32 mouse cellular contexts compared by ENCODE assay signal in genomic region chr3:50132204-50132603, GRCm38 (mm10).
"Had no signal": no experiment of that assay in that cellular context is flagged by ENCODE, and none has a peak within 500 bp of the region (broad histone marks: within the 10 kb centered on the region; RNA-seq: fewer than 3 reads in every experiment).

No protein-coding gene starts in this region.

- H3K36me3 ChIP-seq: heart, embryonic 10.5 days; heart, embryonic 12.5 days; heart, embryonic 13.5 days; heart, embryonic 15.5 days; hindbrain, embryonic 10.5 days; hindbrain, embryonic 12.5 days; hindbrain, embryonic 13.5 days; hindbrain, embryonic 15.5 days; kidney, embryonic 15.5 days had no signal

- DNase-seq: heart, adult 2 months; heart, postnatal 10 days; heart, postnatal 14 days; heart, postnatal 36 days; heart, postnatal 4 days; kidney, adult 11 months; kidney, adult 18-20 months; kidney, adult 2 months; kidney, adult 8-10 months; kidney, postnatal 10 days; kidney, postnatal 14 days; kidney, postnatal 25 days; kidney, postnatal 36 days; kidney, postnatal 4 days; layer of hippocampus, adult 9-11 months; layer of hippocampus, postnatal 36 days had no signal

- ATAC-seq: hindbrain, embryonic 16.5 days; hindbrain, postnatal 0 days had no signal

- H3K27me3 ChIP-seq: heart, embryonic 12.5 days; heart, embryonic 13.5 days; heart, embryonic 15.5 days; hindbrain, embryonic 12.5 days; hindbrain, embryonic 13.5 days; hindbrain, embryonic 15.5 days; kidney, embryonic 15.5 days had no signal

- H3K4me2 ChIP-seq: heart, embryonic 11.5 days; heart, embryonic 12.5 days; heart, embryonic 13.5 days; heart, embryonic 15.5 days; hindbrain, embryonic 12.5 days; hindbrain, embryonic 13.5 days; hindbrain, embryonic 14.5 days; hindbrain, embryonic 15.5 days; kidney, embryonic 15.5 days had no signal

- H3K4me1 ChIP-seq: heart, embryonic 10.5 days; heart, embryonic 12.5 days; heart, embryonic 13.5 days; heart, embryonic 15.5 days; hindbrain, embryonic 12.5 days; hindbrain, embryonic 13.5 days; hindbrain, embryonic 15.5 days; kidney, embryonic 15.5 days had no signal

- H3K9ac ChIP-seq: heart, embryonic 12.5 days; heart, embryonic 13.5 days; heart, embryonic 15.5 days; hindbrain, embryonic 12.5 days; hindbrain, embryonic 13.5 days; hindbrain, embryonic 14.5 days; hindbrain, embryonic 15.5 days; kidney, embryonic 15.5 days had no signal

- H3K9me3 ChIP-seq: heart, embryonic 10.5 days; heart, embryonic 12.5 days; heart, embryonic 13.5 days; heart, embryonic 15.5 days; hindbrain, embryonic 10.5 days; hindbrain, embryonic 12.5 days; hindbrain, embryonic 13.5 days; hindbrain, embryonic 15.5 days; kidney, embryonic 15.5 days had no signal

- H3K27ac ChIP-seq: heart, adult 2 months; heart, embryonic 10.5 days; heart, embryonic 13.5 days; heart, embryonic 15.5 days; hindbrain, embryonic 10.5 days; hindbrain, embryonic 12.5 days; hindbrain, embryonic 13.5 days; hindbrain, embryonic 14.5 days; hindbrain, embryonic 15.5 days; hindbrain, postnatal 0 days; kidney, embryonic 15.5 days; kidney, postnatal 0 days; layer of hippocampus, adult 2 months; left cerebral cortex, adult 2 months had no signal

- H3K4me3 ChIP-seq: heart, adult 2 months; heart, embryonic 10.5 days; heart, embryonic 12.5 days; heart, embryonic 13.5 days; heart, embryonic 15.5 days; hindbrain, embryonic 10.5 days; hindbrain, embryonic 12.5 days; hindbrain, embryonic 13.5 days; hindbrain, embryonic 15.5 days; kidney, embryonic 15.5 days; layer of hippocampus, adult 2 months; left cerebral cortex, adult 2 months had no signal
